Mouse (Mus musculus): ENCODE data around the gene Hspa1b.

DNA sequence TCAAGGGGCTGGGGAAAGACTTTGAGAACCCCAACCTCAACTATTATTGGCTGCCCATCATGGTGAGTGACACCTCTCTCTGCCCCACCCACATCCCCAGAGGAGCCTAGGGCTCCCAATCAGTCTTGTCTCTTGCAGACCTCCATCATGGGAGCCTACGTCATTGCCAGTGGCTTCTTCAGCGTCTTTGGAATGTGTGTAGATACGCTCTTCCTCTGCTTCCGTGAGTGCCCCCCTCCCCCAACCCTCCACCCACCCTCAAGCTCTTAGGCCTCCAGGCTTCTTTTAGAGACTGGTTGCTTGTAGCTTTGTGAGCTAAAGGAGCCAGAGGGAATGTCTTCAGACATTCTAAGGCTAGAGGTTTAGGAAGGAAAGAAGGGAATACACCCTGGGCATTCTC lies 30.2 kb downstream of the Hspa1b start:
- TF ChIP-seq CTCF (IDR thresholded peaks at IDR 0.05; ENCODE audit: borderline replicate concordance, insufficient read depth, low read depth, low read length) (no peak), POLR2A (IDR thresholded peaks at IDR 0.05; ENCODE audit: borderline replicate concordance, insufficient read depth, low read length) (no peak)
